Mouse (Mus musculus): ENCODE measurements at regions not wholly inside any gene's neighbourhood (a gene's known extent, or its start where the extent isn't known, plus 50 kb on each side); places are given as distances from the start of the nearest gene placed in this dataset.

DNA sequence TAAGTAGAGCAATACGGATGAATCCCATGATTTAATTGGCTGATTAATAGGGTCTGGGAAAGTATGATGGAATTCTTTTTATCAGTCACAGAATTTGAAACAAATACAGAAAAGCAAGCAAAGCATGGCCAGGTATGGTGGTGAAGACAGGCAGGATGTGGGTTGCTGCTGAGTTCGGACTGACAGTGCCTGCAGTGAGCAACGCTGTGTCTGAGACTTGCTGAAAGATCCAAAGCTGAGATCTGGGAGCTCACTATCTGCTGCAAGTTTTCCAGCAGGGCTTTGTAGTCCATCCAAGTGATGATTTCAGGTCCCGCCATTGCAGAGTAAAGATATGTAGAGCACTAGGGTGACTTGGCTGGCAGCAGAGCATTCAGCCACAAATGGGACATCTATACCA, 189.3 kb upstream of the Ahr start:
- no peak for DNase-seq (ENCODE audit: low spot score in 2 of 2)

DNA sequence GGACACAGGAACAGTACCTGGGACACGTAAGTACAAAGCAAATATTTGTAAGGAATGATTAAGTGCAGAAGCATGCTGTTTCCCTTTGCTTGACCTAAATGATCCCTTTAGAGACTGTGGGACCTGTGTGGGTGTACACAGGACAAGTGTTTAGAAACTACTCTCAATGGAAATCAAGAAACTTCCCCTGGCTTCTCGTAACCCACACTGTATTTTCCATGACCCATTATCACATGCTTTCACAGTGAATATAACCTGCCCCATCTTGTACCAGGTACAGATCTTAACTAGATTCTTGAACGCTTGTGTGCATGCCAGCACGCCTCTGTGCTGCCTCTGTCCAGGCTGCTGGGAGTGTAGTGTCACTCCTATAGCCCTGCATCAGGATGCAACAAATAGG, 177.8 kb upstream of the Ahr start:
- no peak for DNase-seq (ENCODE audit: low spot score in 2 of 2)

DNA sequence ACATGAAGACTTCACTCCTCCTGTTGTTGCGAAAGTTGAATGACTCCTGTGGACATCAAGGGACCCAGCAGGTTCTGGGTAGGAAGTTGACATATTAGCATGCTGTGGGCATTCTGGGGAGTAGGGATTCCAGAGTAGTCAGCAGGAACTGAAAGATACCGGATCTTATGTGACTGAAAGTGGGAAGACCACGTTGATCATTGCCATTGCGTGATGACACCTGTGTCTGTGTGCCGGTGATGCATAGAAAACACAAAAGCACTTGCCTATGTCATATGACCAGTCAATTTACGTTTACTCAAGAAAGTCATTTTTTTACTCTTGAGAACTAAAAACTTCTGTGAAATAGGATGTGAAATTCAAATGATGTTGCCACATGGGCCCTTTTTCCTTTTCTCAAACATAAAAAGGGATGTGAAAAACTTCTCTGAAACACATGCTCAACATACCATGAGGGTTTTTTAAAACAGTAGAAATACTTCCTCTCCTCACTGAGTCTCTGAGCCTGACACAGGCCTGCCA, 176.8 kb upstream of the Ahr start:
- DNase-seq (ENCODE audit: low spot score in 2 of 2): no peak

DNA sequence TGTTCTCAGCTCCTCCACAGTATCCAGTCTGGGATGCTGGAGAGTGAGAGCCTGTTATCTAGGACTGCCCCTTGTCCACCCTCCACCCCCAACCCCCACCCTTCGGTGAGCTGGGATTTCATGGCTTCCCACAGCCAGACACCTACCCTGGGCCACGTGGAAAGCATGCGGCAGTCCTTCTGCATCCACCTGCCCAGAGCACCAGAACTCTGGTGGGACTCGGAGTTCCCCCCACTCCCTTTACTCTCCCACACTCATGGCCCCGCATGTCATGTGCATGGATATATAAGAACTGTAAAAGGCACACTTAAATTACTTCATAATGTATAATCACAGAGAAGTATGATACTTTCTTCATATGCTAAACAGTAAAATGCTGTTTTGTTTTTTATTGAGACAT, 175.5 kb upstream of the Ahr start:
- DNase-seq (ENCODE audit: low spot score in 2 of 2): no peak

DNA sequence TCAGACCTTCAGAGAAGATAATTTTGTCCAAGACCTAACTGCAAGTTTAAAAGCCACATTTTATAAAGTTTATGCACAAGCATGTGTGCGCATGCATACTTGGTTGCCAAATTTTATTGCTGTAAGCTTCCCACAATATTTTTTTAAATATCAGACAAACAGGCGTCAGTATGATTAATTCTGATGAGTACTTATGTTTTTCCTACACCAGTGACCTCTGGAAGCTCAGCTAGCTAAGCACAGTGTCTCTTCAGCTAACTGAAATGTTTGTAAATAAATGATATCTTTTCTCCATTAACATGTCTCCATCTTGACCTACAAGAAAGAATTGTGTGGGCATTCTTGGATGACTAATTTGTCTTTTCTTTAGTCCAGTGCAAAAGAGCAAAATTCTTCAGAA, 168.6 kb upstream of the Ahr start:
- DNase-seq (ENCODE audit: low spot score in 2 of 2): no peak

DNA sequence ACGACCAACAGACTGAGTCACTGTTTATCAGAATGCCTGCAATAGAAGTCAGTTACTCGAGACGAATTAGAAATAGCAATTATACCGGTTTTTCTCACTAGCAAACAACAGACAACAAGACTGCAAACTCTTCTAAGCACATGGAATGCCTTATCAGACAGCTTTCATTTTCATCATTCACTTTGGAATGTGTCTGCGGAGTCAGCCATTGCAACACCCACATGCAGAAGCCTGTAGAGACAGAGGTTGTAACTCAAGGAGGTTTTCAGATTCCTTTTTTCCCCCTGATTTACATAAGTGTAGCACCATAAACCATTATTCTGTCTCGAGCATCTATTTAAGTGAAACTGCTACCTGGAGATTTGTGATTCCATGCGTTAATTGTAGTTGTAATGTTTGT, 167.8 kb upstream of the Ahr start:
- no peak for DNase-seq (ENCODE audit: low spot score in 2 of 2)

DNA sequence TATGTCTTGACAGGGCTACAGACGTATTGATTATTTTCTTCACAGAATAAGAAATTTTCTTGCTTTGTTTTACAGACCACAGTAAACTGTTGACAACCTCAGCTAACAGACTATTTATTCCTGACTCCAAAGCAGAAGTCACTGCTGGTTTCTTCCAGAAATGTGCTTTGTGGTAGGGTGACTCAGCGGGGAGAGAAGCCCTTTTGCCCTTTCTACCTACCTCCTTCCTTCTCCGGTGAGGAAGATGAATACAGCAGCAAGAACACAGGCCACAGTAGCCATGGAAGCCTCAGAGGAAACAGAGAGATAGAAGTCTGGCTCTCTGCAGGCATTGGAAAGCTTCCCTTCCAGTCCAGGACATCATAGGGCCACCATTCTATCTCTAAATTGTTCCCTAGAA, 159.4 kb upstream of the Ahr start:
- DNase-seq (ENCODE audit: low spot score in 2 of 2): no peak

DNA sequence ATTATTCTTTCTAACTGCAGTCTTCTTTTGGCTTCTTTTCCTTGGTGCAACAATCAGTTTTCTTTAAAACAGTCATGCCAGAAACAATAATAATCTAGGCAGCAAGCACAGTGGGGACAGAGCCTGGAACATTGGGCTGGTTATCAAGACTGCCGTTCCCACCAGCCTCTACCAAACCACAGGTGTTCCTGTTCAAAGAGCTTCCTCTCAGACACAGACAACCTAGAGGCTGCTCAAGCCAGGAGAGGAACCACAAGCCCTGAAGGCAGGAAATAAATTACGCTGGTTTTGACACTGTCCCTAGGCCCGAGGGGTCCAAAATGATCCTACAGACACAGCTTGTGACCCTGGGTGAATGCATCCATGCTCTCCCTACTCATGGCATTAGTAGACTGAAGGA, 156.1 kb upstream of the Ahr start:
- DNase-seq (ENCODE audit: low spot score in 2 of 2): no peak

DNA sequence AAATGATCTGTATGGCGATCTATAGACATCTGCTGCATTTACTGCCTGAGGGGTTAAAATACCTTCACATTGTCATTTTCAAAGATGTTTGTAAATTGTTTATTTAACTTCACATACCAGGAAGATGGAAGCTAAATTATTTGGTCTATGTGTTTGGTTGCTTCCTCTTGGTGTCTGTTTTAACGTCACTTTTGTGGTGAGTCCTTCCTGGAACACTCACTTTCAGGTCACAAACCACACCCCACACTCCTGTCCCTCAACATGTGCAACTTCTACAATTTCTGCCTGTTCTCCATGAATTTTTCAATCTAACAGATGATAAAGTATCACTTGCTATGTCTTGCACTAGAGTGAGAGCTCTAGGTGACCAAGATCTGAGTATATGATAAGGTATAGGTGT, 151.4 kb upstream of the Ahr start:
- DNase-seq (ENCODE audit: low spot score in 2 of 2): no peak

DNA sequence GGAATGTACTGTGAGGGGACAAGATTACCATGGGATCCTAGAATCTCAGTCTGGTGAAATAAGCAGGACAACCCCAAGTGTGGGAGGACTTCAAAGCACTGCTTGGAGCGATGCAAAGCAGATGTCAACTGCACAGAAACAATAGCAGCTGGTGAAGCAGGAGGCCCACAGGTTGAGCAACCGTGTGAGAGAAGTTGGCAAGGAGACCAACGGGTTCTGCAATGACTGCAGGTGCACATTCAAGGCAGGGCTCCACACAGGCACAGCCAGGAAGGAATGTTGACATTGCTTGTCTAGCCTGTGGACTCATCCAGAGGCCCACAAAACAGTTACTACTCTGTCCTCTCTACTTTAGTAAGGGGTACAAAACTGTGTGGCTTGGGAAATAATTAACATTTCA, 150.4 kb upstream of the Ahr start:
- peak in 1 of 2 experiments; percentile 13 for DNase-seq (ENCODE audit: low spot score in 2 of 2)

DNA sequence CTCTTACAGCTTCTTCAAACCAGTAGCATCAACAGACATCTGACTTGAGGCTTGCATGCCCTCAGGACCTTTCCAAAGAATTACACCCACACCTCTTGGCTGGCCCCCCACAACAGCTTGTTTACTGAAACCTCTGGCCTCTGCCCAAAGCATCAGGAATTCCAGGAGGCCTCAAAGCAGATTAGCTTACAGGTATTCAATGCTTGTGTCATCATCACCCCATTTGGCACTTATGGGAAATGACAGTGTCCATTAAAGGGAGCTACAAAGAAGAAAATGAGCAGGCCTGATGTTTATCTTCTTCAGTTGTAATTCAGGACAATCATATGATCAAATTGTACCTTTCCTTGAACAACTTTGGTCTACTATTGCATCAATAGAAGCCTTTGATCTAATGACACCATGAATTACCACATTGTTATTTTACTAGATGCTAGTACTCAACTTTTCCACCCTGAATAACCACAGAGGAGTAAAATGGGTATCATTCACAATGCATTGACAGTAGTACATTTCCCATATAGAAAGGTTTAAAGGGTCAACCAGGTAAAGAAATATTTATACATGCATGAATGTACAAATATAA, 147.1 kb upstream of the Ahr start:
- no peak for DNase-seq (ENCODE audit: low spot score in 2 of 2)

DNA sequence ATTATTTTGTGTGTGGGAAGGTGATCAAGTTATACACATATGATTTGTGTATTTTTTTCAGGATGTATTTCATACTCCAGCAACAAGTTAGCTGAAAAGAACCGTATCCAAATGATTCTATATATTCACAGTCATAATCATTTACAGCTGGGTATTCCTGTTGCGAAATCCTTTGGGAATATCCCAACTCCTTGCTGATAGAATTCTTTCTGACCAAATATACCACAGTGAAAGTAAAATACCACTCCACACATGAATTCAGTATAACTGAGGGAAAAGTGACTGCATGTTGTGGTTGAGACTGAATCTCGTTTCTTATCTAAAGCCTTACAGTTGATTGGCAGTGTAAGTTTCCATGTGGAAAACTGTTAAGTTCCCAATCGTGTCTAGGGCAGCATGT, 145.1 kb upstream of the Ahr start:
- no peak for DNase-seq (ENCODE audit: low spot score in 2 of 2)

DNA sequence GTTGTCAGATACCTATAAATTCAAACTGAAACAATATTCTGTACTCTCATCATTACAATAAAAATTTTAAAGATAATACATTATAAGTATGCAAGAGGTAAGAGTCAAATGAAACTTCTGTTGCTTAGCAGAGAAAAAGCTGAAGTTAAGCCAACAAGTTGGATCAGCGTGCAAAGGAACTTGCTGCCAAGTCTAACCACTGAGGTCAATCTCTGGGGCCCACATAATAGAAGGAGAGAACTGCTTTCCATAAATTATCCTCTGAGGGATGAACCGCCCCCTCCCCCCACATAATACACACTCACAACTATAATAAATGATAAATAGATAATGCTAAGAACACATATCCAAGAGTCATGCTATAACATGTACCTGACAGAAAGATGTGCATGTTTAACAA, 144.2 kb upstream of the Ahr start:
- DNase-seq (ENCODE audit: low spot score in 2 of 2): no peak

DNA sequence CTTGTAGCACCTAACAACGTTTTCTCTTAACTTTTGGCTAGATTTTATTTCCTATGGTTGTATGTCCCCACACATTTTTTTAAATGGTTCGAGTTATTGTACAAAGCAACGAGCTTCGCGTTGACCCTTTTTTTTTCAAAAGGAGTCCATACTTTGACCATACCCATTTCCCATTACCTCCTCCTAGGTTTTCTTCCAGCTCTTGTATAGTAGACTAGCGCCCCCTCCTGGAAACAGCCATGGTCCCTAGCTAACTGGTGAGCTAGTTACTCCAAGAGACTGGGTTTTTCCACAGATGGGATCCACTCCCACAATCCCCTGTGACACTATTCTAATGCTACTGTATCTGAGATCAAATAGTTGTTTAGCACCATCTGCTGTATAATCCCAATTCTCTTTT, 139.6 kb upstream of the Ahr start:
- DNase-seq (ENCODE audit: low spot score in 2 of 2): peak; percentile 17 to 65

DNA sequence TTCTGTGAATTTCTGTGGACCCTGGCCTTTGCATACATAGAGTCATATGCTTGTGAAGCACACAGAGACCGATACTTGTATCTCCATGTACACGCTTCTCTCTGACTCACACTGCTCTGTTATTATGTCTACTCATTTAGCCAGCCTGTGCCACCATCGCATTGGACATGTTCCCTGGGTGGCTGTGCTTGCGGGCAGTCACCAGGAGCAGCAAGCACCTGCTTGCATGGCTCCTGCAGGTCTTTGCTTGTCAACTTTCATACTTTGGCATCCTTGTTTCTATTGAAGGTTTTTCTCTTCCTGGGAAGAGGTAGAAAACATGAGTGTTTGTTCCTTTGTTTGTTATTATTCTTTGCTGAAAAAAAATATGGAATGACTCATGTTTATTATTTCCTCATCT, 136.1 kb upstream of the Ahr start:
- DNase-seq (ENCODE audit: low spot score in 2 of 2): no peak

DNA sequence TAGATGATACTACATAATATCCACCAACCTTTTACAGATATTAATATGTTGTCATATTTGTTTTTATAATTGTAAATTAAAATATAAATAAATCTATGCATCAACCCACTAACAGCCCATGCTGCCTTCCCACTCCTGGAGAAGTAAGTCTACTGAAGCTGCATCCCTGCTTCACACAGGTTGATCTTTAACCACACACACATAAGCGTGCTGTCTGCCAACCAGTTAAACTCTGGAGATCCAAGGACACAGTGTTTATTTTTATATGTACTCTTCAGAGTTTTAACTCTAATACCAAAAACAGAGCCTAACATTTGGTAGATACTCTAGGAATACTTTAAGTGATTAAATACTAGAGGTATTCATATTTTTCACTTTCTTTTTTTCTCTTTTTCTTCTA, 133.9 kb upstream of the Ahr start:
- no peak for DNase-seq (ENCODE audit: low spot score in 2 of 2)

DNA sequence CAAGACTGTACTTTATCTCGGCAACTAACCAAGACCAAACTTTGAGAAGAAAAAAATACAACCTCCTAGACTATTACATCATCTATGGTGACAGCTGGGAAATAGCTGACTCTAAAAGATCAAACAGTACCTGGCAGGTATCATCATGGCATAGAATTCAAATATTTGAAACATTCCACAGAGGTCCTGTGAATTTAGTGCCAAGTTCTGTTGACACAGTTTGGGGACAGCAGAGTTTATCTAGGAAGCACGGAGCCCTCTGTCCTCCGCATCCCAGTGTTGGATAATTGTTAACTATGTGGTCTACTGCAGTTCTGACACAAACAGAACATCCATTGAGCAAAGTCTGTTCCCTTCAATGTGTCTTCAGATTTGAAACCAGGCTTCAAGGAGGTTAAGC, 132.9 kb upstream of the Ahr start:
- no peak for DNase-seq (ENCODE audit: low spot score in 2 of 2)

DNA sequence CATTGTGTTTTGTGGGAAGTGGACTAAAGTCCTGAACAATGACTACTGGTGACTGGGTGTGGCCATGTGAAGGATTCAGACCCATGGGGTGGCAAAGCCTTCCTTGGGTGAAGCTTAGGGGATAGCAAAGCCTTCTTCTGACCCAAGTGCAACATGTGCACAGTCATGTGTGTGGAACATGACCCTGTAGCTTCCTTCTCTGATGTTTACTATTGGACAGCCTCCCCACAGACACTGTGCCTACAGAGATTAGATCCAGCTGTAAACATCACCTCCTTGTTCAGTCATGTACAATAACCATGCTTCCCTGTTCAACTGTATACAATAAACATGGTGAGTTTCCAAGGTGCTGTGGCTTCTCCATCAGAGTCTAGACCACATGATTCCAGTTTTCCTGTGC, 132.4 kb upstream of the Ahr start:
- DNase-seq (ENCODE audit: low spot score in 2 of 2): no peak

DNA sequence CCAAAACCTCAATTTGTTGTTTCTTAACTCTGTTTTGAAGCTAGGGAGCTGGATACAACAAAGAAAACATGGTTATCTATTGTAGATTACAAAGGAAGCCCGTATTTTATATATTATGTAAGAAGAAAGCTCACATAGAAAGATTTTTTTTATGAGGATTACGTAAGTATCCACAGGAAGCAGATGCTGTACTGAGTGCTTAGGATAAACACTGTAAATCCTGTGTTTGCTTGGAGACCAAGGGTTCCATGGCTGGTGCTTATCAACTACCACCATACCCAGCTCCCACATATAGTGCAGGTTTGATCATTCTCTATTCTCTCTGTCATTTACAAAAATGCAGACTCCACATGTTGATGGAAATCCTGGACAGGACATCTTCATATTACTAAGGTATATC, 131.2 kb upstream of the Ahr start:
- DNase-seq (ENCODE audit: low spot score in 2 of 2): no peak

DNA sequence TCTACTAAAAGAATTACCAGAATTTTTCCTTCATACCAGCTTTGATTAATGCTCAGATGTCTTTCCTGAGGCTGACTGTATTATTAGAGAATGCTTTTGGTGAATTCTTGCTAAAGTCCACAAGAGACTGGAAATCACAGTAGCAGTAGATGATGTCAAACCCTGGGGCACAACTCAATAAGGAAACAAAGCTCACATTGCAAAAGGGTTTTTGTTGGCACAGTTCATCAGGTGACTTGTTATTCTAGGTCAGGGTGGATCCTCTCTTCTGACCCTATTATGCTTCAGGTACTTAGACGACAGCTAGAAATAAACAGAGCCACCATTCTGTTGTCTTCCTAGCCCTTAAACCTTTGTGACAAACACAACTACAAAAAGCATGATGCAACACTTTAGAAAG, 128.2 kb upstream of the Ahr start:
- no peak for DNase-seq (ENCODE audit: low spot score in 2 of 2)

DNA sequence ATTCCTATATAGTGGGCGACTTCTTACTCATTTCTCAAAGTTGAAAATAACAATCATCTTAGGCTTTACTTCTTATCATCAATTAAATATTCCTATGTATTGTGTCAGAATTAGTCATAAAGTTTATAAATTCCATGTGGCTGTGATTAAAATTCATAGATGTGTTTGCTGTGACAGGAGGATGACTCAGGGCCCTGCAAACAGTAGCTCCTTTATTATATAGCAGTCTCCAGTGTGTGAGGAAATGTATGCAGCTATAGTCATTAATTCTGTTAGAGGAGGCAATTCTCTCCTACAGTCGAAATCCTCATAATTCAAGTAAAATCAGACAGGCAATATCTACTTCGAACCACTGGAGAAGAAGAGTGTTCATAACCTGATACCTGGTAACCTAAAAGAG, 121.7 kb upstream of the Ahr start:
- DNase-seq (ENCODE audit: low spot score in 2 of 2): no peak

DNA sequence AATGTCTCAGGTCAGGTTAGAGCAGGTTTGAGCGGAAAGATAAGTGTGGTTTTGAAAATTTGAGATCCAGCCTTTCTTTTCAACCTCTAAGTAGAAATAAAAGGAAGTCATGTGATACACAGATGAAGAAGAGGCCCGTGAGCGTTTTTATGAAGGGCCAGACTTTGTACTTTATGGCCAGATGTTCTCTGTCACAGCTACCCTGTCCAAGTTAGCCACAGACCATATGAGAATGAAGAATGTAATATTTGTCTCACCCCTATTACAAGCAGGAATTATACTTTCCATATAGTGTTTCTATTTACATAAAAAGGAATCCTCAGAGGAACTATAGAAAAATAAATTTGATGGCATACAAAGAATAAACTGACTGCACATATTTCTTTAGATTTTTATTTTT, 114.9 kb upstream of the Ahr start:
- no peak for DNase-seq (ENCODE audit: low spot score in 2 of 2)

DNA sequence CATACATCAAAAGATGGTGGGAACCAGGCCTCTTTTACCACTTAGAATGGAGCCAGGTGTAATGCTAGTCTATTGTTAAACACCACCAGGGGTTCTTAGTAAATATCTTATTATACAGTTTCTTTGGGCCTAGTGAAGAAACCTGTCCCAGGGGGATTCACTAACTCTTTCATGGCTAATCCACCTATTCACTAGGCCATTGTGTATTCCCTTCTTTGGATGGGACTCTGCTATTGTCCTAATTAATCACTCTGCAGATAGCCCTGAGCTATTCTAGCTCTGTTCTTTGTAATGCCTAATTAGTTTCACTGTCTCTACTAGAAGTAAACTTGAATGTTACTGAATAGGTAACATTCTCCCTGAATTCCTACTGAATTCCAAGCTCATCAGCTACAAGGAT, 107.6 kb upstream of the Ahr start:
- DNase-seq (ENCODE audit: low spot score in 2 of 2): no peak

DNA sequence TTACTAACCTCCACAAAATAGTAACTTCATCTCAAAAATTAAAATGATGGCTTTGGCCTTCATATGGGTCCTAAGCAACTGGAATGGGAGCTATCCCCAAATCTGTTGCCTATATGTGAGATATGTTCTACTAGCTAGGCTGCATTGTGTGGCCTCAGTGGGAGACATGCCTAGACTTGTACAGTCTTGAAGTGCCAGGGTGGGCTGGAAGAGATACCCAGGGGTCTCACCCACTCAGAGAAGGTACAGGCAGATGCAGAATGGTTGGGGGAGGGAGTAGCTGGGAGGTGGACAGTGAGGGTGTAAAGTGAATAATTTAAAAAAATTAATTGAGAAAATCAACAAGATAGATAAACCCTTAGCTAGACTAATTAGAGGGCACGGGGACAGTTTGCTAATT, 106.9 kb upstream of the Ahr start:
- no peak for DNase-seq (ENCODE audit: low spot score in 2 of 2)

DNA sequence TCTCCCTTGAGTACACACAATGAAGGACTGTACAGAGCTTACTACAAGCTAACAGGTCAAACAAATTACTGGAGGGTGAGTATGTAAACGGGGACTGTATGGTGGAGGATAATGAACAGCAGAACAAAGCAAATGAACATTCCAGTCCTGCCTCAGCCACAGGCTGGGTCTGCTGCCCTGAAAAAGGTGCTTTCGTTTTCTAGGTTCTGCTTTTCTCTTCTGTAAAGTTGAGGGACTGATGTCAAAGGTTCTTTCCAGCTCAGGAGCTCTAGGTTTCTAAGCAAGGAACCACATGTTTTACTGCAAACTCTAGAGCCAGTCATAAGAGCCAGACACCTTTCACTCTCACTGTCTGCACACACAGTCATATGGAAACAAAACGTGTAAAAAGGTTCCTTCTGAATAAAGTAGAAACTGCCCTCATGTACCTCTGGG, 106.1 kb upstream of the Ahr start:
- DNase-seq (ENCODE audit: low spot score in 2 of 2): no peak

Data from spleen, postnatal 4 days (tissue).